Mouse (Mus musculus) testis, adult 2 months (tissue): ENCODE data around the gene Gm1123. TPM values are rescaled to one million over a fixed set of nuclear protein-coding genes. Genes with fewer than 3 reads are reported as not detected.

Source experiments
- H3K27ac ChIP-seq: fragments of 200-500 bp; 2 replicates; pipeline ENCODE4 v1.5.1; 2012; ENCODE audit warnings: low read depth, low read length; ENCODE audit not compliant: control insufficient read depth, insufficient read depth
- H3K27me3 ChIP-seq: fragments of 200-500 bp; 2 replicates; pipeline ENCODE4 v1.6.1; 2012; ENCODE audit warnings: mild to moderate bottlenecking, low read length, moderate library complexity; ENCODE audit not compliant: control insufficient read depth, insufficient read depth
- H3K36me3 ChIP-seq: fragments of 200-500 bp; 2 replicates; pipeline ENCODE4 v1.6.1; 2012; ENCODE audit warnings: mild to moderate bottlenecking, low read length; ENCODE audit not compliant: control insufficient read depth, insufficient read depth
- H3K4me1 ChIP-seq: fragments of 200-500 bp; 2 replicates; pipeline ENCODE4 v1.6.1; 2012; ENCODE audit warnings: low read length; ENCODE audit not compliant: control insufficient read depth, insufficient read depth
- H3K4me3 ChIP-seq: fragments of 200-500 bp; 2 replicates; pipeline ENCODE4 v1.5.1; 2012; ENCODE audit warnings: low read depth, mild to moderate bottlenecking, low read length, moderate library complexity, mixed read lengths; ENCODE audit not compliant: control insufficient read depth
- CTCF ChIP-seq: fragments of 200-500 bp; IDR thresholded peaks from 2 replicates; pipeline ENCODE4 v1.5.1; 2012; ENCODE audit warnings: low read depth, mild to moderate bottlenecking, inconsistent platforms, low read length, moderate library complexity; ENCODE audit not compliant: control insufficient read depth, insufficient read depth, insufficient replicate concordance
- POLR2A ChIP-seq: fragments of 200-500 bp; IDR thresholded peaks from 2 replicates; pipeline ENCODE4 v1.6.1; 2012; ENCODE audit warnings: low read depth, mild to moderate bottlenecking, inconsistent platforms, low read length, moderate library complexity; ENCODE audit not compliant: control insufficient read depth
- polyA plus RNA-seq: library from polyadenylated mRNA; depleted of rRNA; stranded (reverse); fragments of >200 nt; gene quantifications from 2 replicates; pipeline ENCODE4 v1.2.3, GENCODE M21; 2012; rRNA removed

The Gm1123 gene
- not detected in 2 replicates for polyA plus RNA-seq

DNA sequence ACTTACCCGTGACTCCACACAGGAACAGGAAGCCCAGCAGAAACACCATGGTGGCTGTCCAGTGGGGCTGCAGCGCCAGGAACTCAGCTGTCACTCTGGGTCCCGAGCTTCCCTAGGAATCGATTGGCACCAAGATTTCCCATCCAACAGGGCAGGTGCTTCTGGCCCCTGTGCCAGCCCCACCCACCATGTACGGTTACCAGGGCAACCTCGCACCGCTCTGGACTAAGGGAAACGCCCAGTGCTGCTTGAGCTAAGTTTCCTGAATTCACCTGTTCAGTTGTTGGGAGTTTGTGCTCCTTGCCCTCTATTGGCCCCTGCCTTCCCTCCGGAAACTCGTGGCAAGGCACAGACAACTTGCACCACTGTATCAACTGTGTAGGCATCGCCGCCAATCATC lies at the start of gene Gm1123:
Gene Gm1123, minus strand, starts transcription at position 141 of the 400 bp plus-strand sequence.
- H3K36me3 ChIP-seq, result no peaks in the 10 kb centered on the region; the same call in none of the 2 replicates

DNA sequence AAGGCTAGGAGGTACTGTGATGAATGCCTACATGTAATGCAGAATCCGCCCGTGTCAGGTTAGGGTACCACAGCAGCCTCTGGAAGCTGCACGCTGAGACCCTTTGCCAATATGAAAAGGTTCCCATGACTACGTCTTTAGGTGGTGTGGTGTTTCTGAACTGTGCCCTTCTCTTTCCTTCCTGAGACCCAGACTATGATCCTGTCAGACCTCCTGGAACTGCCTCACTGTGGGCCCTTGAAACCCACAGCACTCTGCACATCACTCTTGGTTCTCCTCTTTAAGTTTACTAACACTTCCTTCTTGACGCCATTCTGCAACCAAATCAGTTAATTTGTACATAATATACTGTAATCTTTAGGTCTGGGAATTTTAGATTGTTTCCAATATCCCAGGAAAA lies 46.2 kb upstream of the Gm1123 start:
- no peak overlapping the region for H3K4me3 ChIP-seq
- TF ChIP-seq POLR2A (no peak), CTCF (no peak)
- H3K36me3 ChIP-seq, result no peaks in the 10 kb centered on the region
- H3K27me3 ChIP-seq, result no peaks in the 10 kb centered on the region
- H3K4me1 ChIP-seq, result no peaks in the 10 kb centered on the region
- H3K27ac ChIP-seq, result no peak overlapping the region

More for the DNA sequence above, at the start of gene Gm1123:
- Histone ChIP-seq H3K27ac (no peak within 1 kb of the TSS), H3K27me3 (no peaks in the 10 kb centered on the region), H3K4me1 (peaks cover 4% of the 10 kb centered on the region; the same call in 1 of the 2 replicates), H3K4me3 (no peak within 1 kb of the TSS)
- no peak for TF ChIP-seq POLR2A
- no peak for TF ChIP-seq CTCF

DNA sequence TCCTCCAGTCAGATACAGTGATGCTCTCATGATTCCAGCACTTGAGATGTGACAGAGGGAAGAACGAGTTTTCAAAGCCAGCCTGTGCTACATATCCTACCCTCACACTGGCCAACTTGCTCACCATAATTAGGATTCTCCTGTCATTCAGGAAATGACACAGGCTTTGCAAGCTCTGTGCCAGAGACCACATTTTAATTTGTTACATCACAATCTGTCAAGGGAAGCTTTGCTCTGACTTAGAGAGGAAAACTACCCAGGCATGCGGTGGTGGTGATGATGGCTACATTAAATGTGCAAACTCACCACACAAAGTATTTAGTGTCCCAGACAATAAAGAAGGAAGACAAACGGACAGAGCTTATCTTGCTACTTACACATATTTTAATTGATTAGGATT lies 45.8 kb upstream of the Gm1123 start:
- H3K27ac ChIP-seq, result no peak overlapping the region
- TF ChIP-seq CTCF (no peak), POLR2A (no peak)
- H3K27me3 ChIP-seq, result no peaks in the 10 kb centered on the region
- H3K36me3 ChIP-seq, result no peaks in the 10 kb centered on the region
- H3K4me3 ChIP-seq, result no peak overlapping the region
- H3K4me1 ChIP-seq, result no peaks in the 10 kb centered on the region

DNA sequence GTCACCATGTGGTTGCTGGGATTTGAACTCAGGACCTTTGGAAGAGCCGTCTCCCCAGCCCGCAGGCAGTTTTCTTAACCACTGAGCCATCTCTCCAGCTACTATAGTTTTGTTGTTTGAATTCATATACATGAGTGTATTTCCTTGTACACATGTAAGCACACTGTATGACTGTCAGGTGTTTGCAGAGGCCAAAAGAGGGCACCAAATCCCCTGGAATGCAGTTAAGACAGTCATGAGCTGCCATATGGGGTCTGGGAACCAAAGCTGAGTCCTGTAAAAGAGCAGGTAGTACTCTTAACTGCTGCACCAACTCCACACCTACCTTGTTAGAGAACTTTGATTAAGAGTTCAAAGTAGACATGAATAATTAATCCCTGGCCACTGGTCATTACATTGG lies 45.1 kb upstream of the Gm1123 start:
- H3K27ac ChIP-seq, result no peak overlapping the region
- H3K27me3 ChIP-seq, result no peaks in the 10 kb centered on the region
- H3K4me3 ChIP-seq, result no peak overlapping the region
- H3K4me1 ChIP-seq, result no peaks in the 10 kb centered on the region
- no peaks in the 10 kb centered on the region for H3K36me3 ChIP-seq
- no peak for TF ChIP-seq POLR2A
- no peak for TF ChIP-seq CTCF

DNA sequence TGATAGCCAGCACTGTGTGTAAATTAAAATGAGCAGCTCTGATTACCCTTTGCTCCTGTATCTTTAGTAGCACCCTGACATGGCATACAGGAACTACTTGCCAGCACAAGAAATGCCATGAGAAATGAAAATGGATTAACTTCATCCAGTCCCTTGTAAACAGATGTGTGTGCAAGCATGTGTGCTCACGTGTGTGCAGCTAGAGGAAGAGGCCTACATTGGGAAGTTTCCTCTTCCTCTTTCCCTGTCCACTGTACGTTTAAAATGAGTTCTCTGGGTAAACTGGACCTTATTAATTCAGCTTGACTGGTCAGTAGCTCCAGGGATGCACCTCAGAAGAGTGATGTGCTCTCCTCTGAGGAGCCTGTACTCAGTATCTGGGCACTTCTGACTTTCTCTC lies 38.9 kb upstream of the Gm1123 start:
- no peaks in the 10 kb centered on the region for H3K27me3 ChIP-seq
- H3K4me3 ChIP-seq, result no peak overlapping the region
- no peak overlapping the region for H3K27ac ChIP-seq
- H3K36me3 ChIP-seq, result no peaks in the 10 kb centered on the region
- TF ChIP-seq POLR2A (no peak), CTCF (no peak)
- H3K4me1 ChIP-seq, result no peaks in the 10 kb centered on the region

DNA sequence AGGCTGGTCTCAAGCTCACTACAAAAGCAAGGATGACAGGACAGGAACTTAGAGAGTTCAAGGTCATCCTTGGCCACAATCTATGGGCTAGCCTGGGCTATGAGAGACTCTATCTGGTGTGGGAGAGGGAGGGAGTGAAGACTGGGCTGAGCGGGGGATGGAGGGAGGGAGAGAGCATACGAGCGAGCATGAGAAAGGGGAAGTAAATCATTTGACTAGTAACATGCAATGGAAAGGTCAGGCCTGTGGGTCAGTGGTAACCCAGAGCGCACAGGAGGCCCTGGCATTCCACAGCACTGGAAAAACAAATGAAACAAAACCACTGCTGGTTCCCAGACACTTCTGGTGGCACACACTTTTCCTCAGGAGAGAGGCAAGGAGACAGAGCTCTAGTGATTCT lies 37.0 kb upstream of the Gm1123 start:
- Histone ChIP-seq H3K27ac (no peak overlapping the region), H3K4me1 (no peaks in the 10 kb centered on the region), H3K27me3 (no peaks in the 10 kb centered on the region), H3K36me3 (no peaks in the 10 kb centered on the region), H3K4me3 (no peak overlapping the region)
- TF ChIP-seq POLR2A (no peak), CTCF (no peak)

DNA sequence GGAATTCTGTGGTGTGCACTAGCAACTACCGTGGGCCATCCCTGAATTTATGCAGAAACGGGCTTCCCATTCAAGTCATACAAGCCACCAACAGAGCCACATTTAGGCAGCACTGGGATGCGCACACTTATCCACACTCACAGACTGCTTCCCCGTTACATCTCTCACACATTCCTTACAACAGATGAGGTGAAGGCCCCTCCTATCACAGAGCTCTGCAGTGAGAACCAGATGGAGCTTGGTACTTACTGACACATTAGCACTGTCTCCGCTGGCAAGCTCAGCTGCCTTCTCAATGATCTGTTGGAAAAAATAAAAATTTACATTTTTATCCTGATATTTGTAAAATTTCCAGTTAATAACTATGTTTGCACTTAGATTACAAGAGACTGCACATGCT lies 29.8 kb upstream of the Gm1123 start:
- no peaks in the 10 kb centered on the region; the same call in 1 of the 2 replicates for H3K36me3 ChIP-seq
- TF ChIP-seq POLR2A, result no peak
- no peak for TF ChIP-seq CTCF
- no peaks in the 10 kb centered on the region for H3K27me3 ChIP-seq
- no peaks in the 10 kb centered on the region for H3K4me1 ChIP-seq
- no peak overlapping the region for H3K27ac ChIP-seq
- H3K4me3 ChIP-seq, result no peak overlapping the region

DNA sequence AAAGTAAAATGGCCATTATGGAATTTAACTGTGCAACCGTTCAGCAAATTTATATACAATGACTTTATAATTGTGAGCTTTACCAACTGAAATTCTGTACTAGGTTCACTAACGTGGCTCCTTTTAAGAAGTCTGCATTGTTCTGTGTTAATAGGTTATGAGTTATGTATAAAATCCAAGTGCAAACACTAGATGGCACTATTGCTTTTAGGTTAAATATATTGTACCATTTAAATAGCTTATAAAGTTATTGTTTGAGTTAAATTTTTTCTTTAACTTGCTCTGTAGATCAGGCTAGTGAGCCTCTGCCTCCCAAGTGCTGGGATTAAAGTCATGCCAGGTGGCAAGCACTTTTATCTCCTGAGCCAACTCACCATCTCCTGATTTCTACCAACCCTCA lies 28.7 kb upstream of the Gm1123 start:
- Histone ChIP-seq H3K27ac (no peak overlapping the region), H3K4me3 (no peak overlapping the region), H3K4me1 (no peaks in the 10 kb centered on the region), H3K36me3 (no peaks in the 10 kb centered on the region; the same call in 1 of the 2 replicates), H3K27me3 (no peaks in the 10 kb centered on the region)
- TF ChIP-seq POLR2A (no peak), CTCF (no peak)

DNA sequence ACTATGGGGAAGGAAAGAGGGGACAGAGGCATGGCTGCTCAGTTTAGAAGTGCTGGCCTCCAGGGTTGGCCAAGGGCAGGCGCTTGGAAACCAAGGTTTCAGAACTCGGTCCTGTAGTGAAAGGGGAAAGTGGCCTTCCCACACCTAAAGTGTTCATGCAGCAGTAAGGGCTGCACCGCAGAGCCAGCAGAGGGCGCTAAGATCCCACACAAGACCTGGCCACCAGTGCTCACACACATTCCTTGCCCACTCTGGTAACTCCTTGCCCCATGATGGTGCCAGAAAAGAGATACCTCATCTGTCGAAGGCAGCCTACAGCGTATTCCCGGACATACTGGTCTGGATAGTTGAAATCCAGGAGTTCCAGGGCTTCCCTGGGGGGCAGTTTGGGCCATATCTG lies 27.0 kb upstream of the Gm1123 start:
- TF ChIP-seq CTCF, result peak; percentile 83; the same call in 1 of the 2 replicates
- TF ChIP-seq POLR2A, result no peak
- Histone ChIP-seq H3K4me3 (no peak overlapping the region), H3K27me3 (no peaks in the 10 kb centered on the region), H3K27ac (no peak overlapping the region), H3K4me1 (no peaks in the 10 kb centered on the region), H3K36me3 (no peaks in the 10 kb centered on the region; the same call in 1 of the 2 replicates)
